Mouse (Mus musculus) midbrain, embryonic 11.5 days (tissue): ENCODE results near the gene Bpnt1. TPM values are rescaled to one million over a fixed set of nuclear protein-coding genes. Genes with fewer than 3 reads are reported as not detected.

Experiments used
- ATAC-seq: fragments of 200-750 bp; cut with Nextera tagmentation; 2 replicates; pipeline ENCODE4 v1.8.0; 2017; ENCODE audit warnings: moderate TSS enrichment, moderate library complexity; ENCODE audit not compliant: low FRiP score
- DNase-seq: peaks from one replicate; pipeline ENCODE4 v3.0.0; 2015; ENCODE audit warnings: low spot score; ENCODE audit errors: missing footprints
- H3K27ac ChIP-seq: fragments of 300-500 bp; sonication (generic); 2 replicates; pipeline ENCODE4 v1.5.1; 2014; ENCODE audit warnings: low read depth, low read length
- H3K27me3 ChIP-seq: fragments of 300-500 bp; sonication (generic); 2 replicates; pipeline ENCODE4 v1.6.1; 2014; ENCODE audit warnings: mild to moderate bottlenecking, low read length, moderate library complexity, mixed read lengths; ENCODE audit not compliant: control insufficient read depth, insufficient read depth
- H3K36me3 ChIP-seq: fragments of 300-500 bp; sonication (generic); 2 replicates; pipeline ENCODE4 v1.6.1; 2014; ENCODE audit warnings: mild to moderate bottlenecking, low read length, moderate library complexity, mixed read lengths; ENCODE audit not compliant: control insufficient read depth, insufficient read depth
- H3K4me1 ChIP-seq: fragments of 300-500 bp; sonication (generic); 2 replicates; pipeline ENCODE4 v1.6.1; 2014; ENCODE audit warnings: low read length; ENCODE audit not compliant: control insufficient read depth, insufficient read depth
- H3K4me2 ChIP-seq: fragments of 300-500 bp; sonication (generic); 2 replicates; pipeline ENCODE4 v1.6.1; 2014; ENCODE audit warnings: mild to moderate bottlenecking, moderate library complexity
- H3K4me3 ChIP-seq: fragments of 300-500 bp; sonication (generic); 2 replicates; pipeline ENCODE4 v1.5.1; 2014; ENCODE audit warnings: low read depth, low read length
- H3K9ac ChIP-seq: fragments of 300-500 bp; sonication (generic); 2 replicates; pipeline ENCODE4 v1.6.1; 2014; ENCODE audit warnings: low read length
- H3K9me3 ChIP-seq: fragments of 300-500 bp; sonication (generic); 2 replicates; pipeline ENCODE4 v1.6.1; 2016; ENCODE audit warnings: low read length; ENCODE audit not compliant: control insufficient read depth
- WGBS: fragments of 180-500 bp; shearing (Covaris S2); extraction: QIAGEN DNeasy Blood & Tissue Kit; methylation state at CpG from one replicate; pipeline ENCODE4 v1.1.7; 2014; 5-methylcytosine and 5-hydroxymethylcytosine counted together
- polyA plus RNA-seq: library from polyadenylated mRNA; unstranded; fragments of >200 nt; fragmentation: Nextera tagmentation; extraction: Ambion mirVana; gene quantifications from 2 replicates; pipeline ENCODE4 v1.2.1, GENCODE M21; 2014

Bpnt1 gene
- polyA plus RNA-seq: 22.5 and 26.3 TPM in 2 replicates

GRCm38 (mm10) chr1:185331983-185332430, at the start of gene Bpnt1:
TSS of gene Bpnt1 (plus strand) at chr1:185332149.
- WGBS: under 1% methylated on average over 32 of the region's 32 CpGs
- peak within 1 kb of the TSS; percentile 69 for H3K4me2 ChIP-seq
- ATAC-seq (peak; percentile 86), DNase-seq (peak; percentile 98)
- H3K4me3 ChIP-seq: peak within 1 kb of the TSS; percentile 57
- H3K9ac ChIP-seq: peak within 1 kb of the TSS; percentile 81
- no peaks in the 10 kb centered on the region for H3K27me3 ChIP-seq
- H3K9me3 ChIP-seq: no peaks in the 10 kb centered on the region
- H3K27ac ChIP-seq: peak within 1 kb of the TSS; percentile 63
- H3K36me3 ChIP-seq: no peaks in the 10 kb centered on the region
- H3K4me1 ChIP-seq: peaks cover 17% of the 10 kb centered on the region

- DNase-seq (no peak), ATAC-seq (no peak)
- Histone ChIP-seq H3K4me1 (no peaks in the 10 kb centered on the region), H3K9ac (no peak overlapping the region), H3K4me2 (no peak overlapping the region), H3K27me3 (no peaks in the 10 kb centered on the region), H3K27ac (no peak overlapping the region), H3K36me3 (peaks cover 14% of the 10 kb centered on the region), H3K9me3 (no peaks in the 10 kb centered on the region), H3K4me3 (no peak overlapping the region)
- WGBS: 92% methylated on average over 11 of the region's 11 CpGs
Observed at GRCm38 (mm10) chr1:185282846-185283245, 49.1 kb upstream of the Bpnt1 start.

GRCm38 (mm10) chr1:185283247-185283646, 48.7 kb upstream of the Bpnt1 start:
- H3K9me3 ChIP-seq: no peaks in the 10 kb centered on the region
- DNase-seq (no peak), ATAC-seq (no peak)
- no peaks in the 10 kb centered on the region for H3K27me3 ChIP-seq
- WGBS: 95% methylated on average over 15 of the region's 15 CpGs
- H3K36me3 ChIP-seq: peaks cover 12% of the 10 kb centered on the region
- H3K4me3 ChIP-seq: no peak overlapping the region
- no peak overlapping the region for H3K9ac ChIP-seq
- no peak overlapping the region for H3K27ac ChIP-seq
- no peaks in the 10 kb centered on the region for H3K4me1 ChIP-seq
- H3K4me2 ChIP-seq: no peak overlapping the region

GRCm38 (mm10) chr1:185284740-185285139, 47.2 kb upstream of the Bpnt1 start:
- Histone ChIP-seq H3K9ac (no peak overlapping the region), H3K4me2 (no peak overlapping the region), H3K4me3 (no peak overlapping the region), H3K36me3 (peaks cover 9% of the 10 kb centered on the region; the same call in 1 of the 2 replicates), H3K9me3 (no peaks in the 10 kb centered on the region), H3K4me1 (no peaks in the 10 kb centered on the region), H3K27ac (no peak overlapping the region), H3K27me3 (no peaks in the 10 kb centered on the region)
- no peak for ATAC-seq
- DNase-seq: no peak
- WGBS: 90% methylated on average over 4 of the region's 4 CpGs

- Histone ChIP-seq H3K4me1 (no peaks in the 10 kb centered on the region), H3K27me3 (no peaks in the 10 kb centered on the region), H3K9me3 (no peaks in the 10 kb centered on the region), H3K27ac (no peak overlapping the region), H3K9ac (no peak overlapping the region), H3K4me3 (no peak overlapping the region), H3K4me2 (no peak overlapping the region), H3K36me3 (peaks cover 9% of the 10 kb centered on the region; the same call in 1 of the 2 replicates)
- ATAC-seq (no peak), DNase-seq (no peak)
- WGBS: 94% methylated on average over 4 of the region's 4 CpGs
Observed at GRCm38 (mm10) chr1:185285171-185285570, 46.8 kb upstream of the Bpnt1 start.

GRCm38 (mm10) chr1:185287066-185287465, 44.9 kb upstream of the Bpnt1 start:
- Histone ChIP-seq H3K4me3 (no peak overlapping the region), H3K4me1 (no peaks in the 10 kb centered on the region), H3K9me3 (no peaks in the 10 kb centered on the region), H3K27me3 (no peaks in the 10 kb centered on the region), H3K36me3 (peaks cover 9% of the 10 kb centered on the region), H3K27ac (no peak overlapping the region), H3K9ac (no peak overlapping the region), H3K4me2 (no peak overlapping the region)
- DNase-seq: no peak
- ATAC-seq: no peak
- WGBS: 96% methylated on average over 20 of the region's 20 CpGs

GRCm38 (mm10) chr1:185289231-185289630, 42.7 kb upstream of the Bpnt1 start:
- DNase-seq (no peak), ATAC-seq (no peak)
- Histone ChIP-seq H3K27me3 (no peaks in the 10 kb centered on the region), H3K36me3 (peaks cover 5% of the 10 kb centered on the region; the same call in 1 of the 2 replicates), H3K27ac (no peak overlapping the region), H3K9me3 (no peaks in the 10 kb centered on the region), H3K4me3 (no peak overlapping the region), H3K4me1 (no peaks in the 10 kb centered on the region), H3K9ac (no peak overlapping the region), H3K4me2 (no peak overlapping the region)
- WGBS: 94% methylated on average over 5 of the region's 5 CpGs

GRCm38 (mm10) chr1:185291336-185291735, 40.6 kb upstream of the Bpnt1 start:
- no peaks in the 10 kb centered on the region for H3K27me3 ChIP-seq
- no peaks in the 10 kb centered on the region for H3K9me3 ChIP-seq
- no peak overlapping the region; the same call in 1 of the 2 replicates for H3K9ac ChIP-seq
- H3K36me3 ChIP-seq: peaks cover 4% of the 10 kb centered on the region; the same call in 1 of the 2 replicates
- no peak overlapping the region for H3K27ac ChIP-seq
- no peak overlapping the region for H3K4me3 ChIP-seq
- no peaks in the 10 kb centered on the region for H3K4me1 ChIP-seq
- ATAC-seq (no peak), DNase-seq (no peak)
- 76% methylated on average over 4 of the region's 4 CpGs for WGBS
- H3K4me2 ChIP-seq: no peak overlapping the region

GRCm38 (mm10) chr1:185292646-185293360, 39.1 kb upstream of the Bpnt1 start:
- WGBS: 86% methylated on average over 10 of the region's 10 CpGs
- Histone ChIP-seq H3K9me3 (no peaks in the 10 kb centered on the region), H3K27ac (no peak overlapping the region), H3K9ac (no peak overlapping the region), H3K4me3 (no peak overlapping the region), H3K27me3 (no peaks in the 10 kb centered on the region), H3K36me3 (peaks cover 4% of the 10 kb centered on the region; the same call in 1 of the 2 replicates), H3K4me1 (no peaks in the 10 kb centered on the region), H3K4me2 (no peak overlapping the region)
- DNase-seq: no peak
- no peak for ATAC-seq
